Mouse (Mus musculus): ENCODE measurements around the gene Pde4a. TPM values are rescaled to one million over a fixed set of nuclear protein-coding genes. Genes with fewer than 3 reads are reported as not detected.

The Pde4a gene
- polyA plus RNA-seq, 1 experiment from 2014 or later: 4.7 TPM

DNA sequence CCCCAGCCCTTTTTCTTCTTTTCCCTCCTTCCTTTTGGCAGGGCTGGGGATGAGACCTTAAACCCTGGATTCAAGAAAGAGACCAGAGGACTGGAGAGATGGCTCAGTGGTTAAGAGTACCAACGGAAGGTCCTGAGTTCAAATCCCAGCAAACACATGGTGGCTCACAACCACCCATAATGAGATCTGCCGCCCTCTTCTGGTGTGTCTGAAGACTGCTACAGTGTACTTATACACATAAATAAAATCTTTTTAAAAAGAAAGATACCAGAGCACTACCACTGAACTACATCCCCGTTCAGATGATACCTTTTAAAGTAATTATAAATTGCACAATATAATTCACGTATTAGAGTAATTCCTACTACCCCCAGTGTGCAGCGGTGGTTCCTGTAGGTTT, 67.4 kb downstream of the Pde4a start:
- no peak overlapping the region for H3K4me3 ChIP-seq (replicated peaks; ENCODE audit: low read length)
- H3K9me3 ChIP-seq (replicated peaks; ENCODE audit: control insufficient read depth, low read length): no peaks in the 10 kb centered on the region
- 89% methylated on average over 5 of the region's 5 CpGs for WGBS
- ATAC-seq (ENCODE audit: insufficient read depth, low FRiP score): no peak
- peaks cover 11% of the 10 kb centered on the region for H3K4me1 ChIP-seq (ENCODE audit: control insufficient read depth, insufficient read depth, low read length)
- H3K27ac ChIP-seq (ENCODE audit: low read length): no peak overlapping the region
- no peak overlapping the region for H3K4me2 ChIP-seq (ENCODE audit: low read depth, low read length)
- peaks cover 21% of the 10 kb centered on the region for H3K36me3 ChIP-seq (ENCODE audit: control insufficient read depth, insufficient read depth, low read length)
- no peak overlapping the region for H3K9ac ChIP-seq (ENCODE audit: low read length)
- no peaks in the 10 kb centered on the region for H3K27me3 ChIP-seq (ENCODE audit: control insufficient read depth, insufficient read depth, low read length)

DNA sequence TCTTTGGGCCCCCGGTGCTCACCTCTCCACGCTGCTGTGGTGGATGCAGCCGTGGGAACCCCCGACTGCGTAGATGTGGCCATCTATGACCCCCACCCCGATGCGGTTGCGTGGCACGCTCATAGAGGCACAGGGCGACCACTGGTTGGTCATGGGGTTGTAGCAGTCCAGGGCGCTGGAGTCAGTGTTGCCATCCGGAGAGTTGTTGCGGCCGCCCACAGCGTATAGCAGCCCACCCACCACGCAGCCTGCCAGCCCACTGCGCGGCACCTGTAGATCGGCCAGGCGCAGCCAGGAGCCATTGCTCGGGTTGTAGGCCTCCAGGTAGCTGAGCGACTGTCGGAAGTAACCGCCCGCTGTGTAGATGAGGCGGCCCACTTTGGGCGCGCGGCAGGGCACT, 67.9 kb downstream of the Pde4a start:
- H3K9ac ChIP-seq (ENCODE audit: low read length): no peak overlapping the region
- H3K27me3 ChIP-seq (ENCODE audit: control insufficient read depth, insufficient read depth, low read length): no peaks in the 10 kb centered on the region
- peaks cover 12% of the 10 kb centered on the region for H3K4me1 ChIP-seq (ENCODE audit: control insufficient read depth, insufficient read depth, low read length)
- H3K4me2 ChIP-seq (ENCODE audit: low read depth, low read length): no peak overlapping the region
- ATAC-seq (ENCODE audit: insufficient read depth, low FRiP score): no peak
- H3K4me3 ChIP-seq (replicated peaks; ENCODE audit: low read length): no peak overlapping the region
- 91% methylated on average over 29 of the region's 29 CpGs for WGBS
- H3K27ac ChIP-seq (ENCODE audit: low read length): no peak overlapping the region
- H3K9me3 ChIP-seq (replicated peaks; ENCODE audit: control insufficient read depth, low read length): no peaks in the 10 kb centered on the region
- peaks cover 21% of the 10 kb centered on the region for H3K36me3 ChIP-seq (ENCODE audit: control insufficient read depth, insufficient read depth, low read length)

- 85% methylated on average over 28 of the region's 28 CpGs for WGBS
- Histone ChIP-seq H3K27me3 (ENCODE audit: control insufficient read depth, insufficient read depth, low read length) (no peaks in the 10 kb centered on the region), H3K4me3 (replicated peaks; ENCODE audit: low read length) (no peak overlapping the region), H3K9me3 (replicated peaks; ENCODE audit: control insufficient read depth, low read length) (no peaks in the 10 kb centered on the region), H3K4me2 (ENCODE audit: low read depth, low read length) (no peak overlapping the region), H3K27ac (ENCODE audit: low read length) (no peak overlapping the region), H3K9ac (ENCODE audit: low read length) (no peak overlapping the region), H3K36me3 (ENCODE audit: control insufficient read depth, insufficient read depth, low read length) (peaks cover 21% of the 10 kb centered on the region), H3K4me1 (ENCODE audit: control insufficient read depth, insufficient read depth, low read length) (peaks cover 12% of the 10 kb centered on the region)
- no peak for ATAC-seq (ENCODE audit: insufficient read depth, low FRiP score)
Measured at GRCm38 (mm10) chr9:21233805-21234204, 68.3 kb downstream of the Pde4a start.

GRCm38 (mm10) chr9:21235341-21235740, 69.8 kb downstream of the Pde4a start:
- peaks cover 16% of the 10 kb centered on the region for H3K36me3 ChIP-seq (ENCODE audit: control insufficient read depth, insufficient read depth, low read length)
- ATAC-seq (ENCODE audit: insufficient read depth, low FRiP score): no peak
- peaks cover 16% of the 10 kb centered on the region for H3K4me1 ChIP-seq (ENCODE audit: control insufficient read depth, insufficient read depth, low read length)
- H3K27me3 ChIP-seq (ENCODE audit: control insufficient read depth, insufficient read depth, low read length): no peaks in the 10 kb centered on the region
- H3K27ac ChIP-seq (ENCODE audit: low read length): no peak overlapping the region
- H3K4me2 ChIP-seq (ENCODE audit: low read depth, low read length): no peak overlapping the region
- no peak overlapping the region for H3K4me3 ChIP-seq (replicated peaks; ENCODE audit: low read length)
- H3K9ac ChIP-seq (ENCODE audit: low read length): 0 out of 2 replicates have a peak overlapping the region, but pooled peaks have one; percentile 10
- no peaks in the 10 kb centered on the region for H3K9me3 ChIP-seq (replicated peaks; ENCODE audit: control insufficient read depth, low read length)
- 86% methylated on average over 4 of the region's 4 CpGs for WGBS

DNA sequence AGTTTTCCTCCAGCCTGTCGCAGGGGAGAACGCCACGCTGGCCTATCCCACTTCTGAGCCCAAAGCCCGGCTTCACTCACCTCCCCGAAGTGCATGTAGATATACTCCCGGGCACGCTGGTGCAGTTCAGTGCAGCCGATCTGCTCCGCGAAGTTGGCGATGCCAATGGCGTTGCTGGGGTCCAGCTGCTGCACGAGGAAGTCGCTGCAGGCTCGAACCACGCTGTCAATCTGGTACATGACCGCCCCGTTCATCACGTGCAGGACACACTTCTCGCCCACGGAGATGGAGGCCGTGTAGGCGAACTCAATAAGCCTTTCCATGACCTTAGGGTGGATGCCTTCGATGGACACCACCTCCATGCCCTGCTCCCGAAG, 71.5 kb downstream of the Pde4a start:
- Histone ChIP-seq H3K27ac (ENCODE audit: low read length) (no peak overlapping the region), H3K9ac (ENCODE audit: low read length) (peak overlapping the region; percentile 98)

GRCm38 (mm10) chr9:21237368-21238003, 72.0 kb downstream of the Pde4a start:
- peak overlapping the region; percentile 98 for H3K9ac ChIP-seq (ENCODE audit: low read length)
- H3K4me3 ChIP-seq (replicated peaks; ENCODE audit: low read length): peak overlapping the region; percentile 91
- H3K27ac ChIP-seq (ENCODE audit: low read length): peak overlapping the region; percentile 93
- no peak for ATAC-seq (ENCODE audit: insufficient read depth, low FRiP score)
- H3K9me3 ChIP-seq (replicated peaks; ENCODE audit: control insufficient read depth, low read length): 0 out of 2 replicates have a peak, but pooled peaks cover under 1% of the 10 kb centered on the region
- H3K36me3 ChIP-seq (ENCODE audit: control insufficient read depth, insufficient read depth, low read length): peaks cover 10% of the 10 kb centered on the region; the same call in 1 of the 2 replicates
- WGBS: 17% methylated on average over 19 of the region's 19 CpGs
- H3K4me1 ChIP-seq (ENCODE audit: control insufficient read depth, insufficient read depth, low read length): peaks cover 16% of the 10 kb centered on the region
- peak overlapping the region; percentile 85 for H3K4me2 ChIP-seq (ENCODE audit: low read depth, low read length)
- no peaks in the 10 kb centered on the region for H3K27me3 ChIP-seq (ENCODE audit: control insufficient read depth, insufficient read depth, low read length)

More for the DNA sequence above, 71.5 kb downstream of the Pde4a start:
- H3K27me3 ChIP-seq (ENCODE audit: control insufficient read depth, insufficient read depth, low read length): no peaks in the 10 kb centered on the region
- H3K4me3 ChIP-seq (replicated peaks; ENCODE audit: low read length): peak overlapping the region; percentile 91
- peaks cover 10% of the 10 kb centered on the region; the same call in 1 of the 2 replicates for H3K36me3 ChIP-seq (ENCODE audit: control insufficient read depth, insufficient read depth, low read length)
- peaks cover 16% of the 10 kb centered on the region for H3K4me1 ChIP-seq (ENCODE audit: control insufficient read depth, insufficient read depth, low read length)
- 86% methylated on average over 25 of the region's 25 CpGs for WGBS
- no peaks in the 10 kb centered on the region for H3K9me3 ChIP-seq (replicated peaks; ENCODE audit: control insufficient read depth, low read length)
- peak overlapping the region; percentile 85 for H3K4me2 ChIP-seq (ENCODE audit: low read depth, low read length)
- no peak for ATAC-seq (ENCODE audit: insufficient read depth, low FRiP score)

GRCm38 (mm10) chr9:21238004-21238732, 72.7 kb downstream of the Pde4a start:
- H3K4me3 ChIP-seq (replicated peaks; ENCODE audit: low read length): peak overlapping the region; percentile 91
- peak overlapping the region; percentile 85 for H3K4me2 ChIP-seq (ENCODE audit: low read depth, low read length)
- peak overlapping the region; percentile 98 for H3K9ac ChIP-seq (ENCODE audit: low read length)
- H3K36me3 ChIP-seq (ENCODE audit: control insufficient read depth, insufficient read depth, low read length): peaks cover 9% of the 10 kb centered on the region; the same call in 1 of the 2 replicates
- ATAC-seq (ENCODE audit: insufficient read depth, low FRiP score): peak; percentile 0
- H3K4me1 ChIP-seq (ENCODE audit: control insufficient read depth, insufficient read depth, low read length): peaks cover 16% of the 10 kb centered on the region
- H3K27me3 ChIP-seq (ENCODE audit: control insufficient read depth, insufficient read depth, low read length): peaks cover 6% of the 10 kb centered on the region
- H3K27ac ChIP-seq (ENCODE audit: low read length): peak overlapping the region; percentile 93
- WGBS: under 1% methylated on average over 31 of the region's 31 CpGs
- 0 out of 2 replicates have a peak, but pooled peaks cover 5% of the 10 kb centered on the region for H3K9me3 ChIP-seq (replicated peaks; ENCODE audit: control insufficient read depth, low read length)

- Histone ChIP-seq H3K27ac (ENCODE audit: low read length) (peak within 1 kb of the TSS; percentile 93), H3K36me3 (ENCODE audit: control insufficient read depth, insufficient read depth, low read length) (0 out of 2 replicates have a peak, but pooled peaks cover 3% of the 10 kb centered on the region), H3K9me3 (replicated peaks; ENCODE audit: control insufficient read depth, low read length) (0 out of 2 replicates have a peak, but pooled peaks cover 5% of the 10 kb centered on the region), H3K4me2 (ENCODE audit: low read depth, low read length) (peak within 1 kb of the TSS; percentile 85), H3K27me3 (ENCODE audit: control insufficient read depth, insufficient read depth, low read length) (peaks cover 13% of the 10 kb centered on the region), H3K4me1 (ENCODE audit: control insufficient read depth, insufficient read depth, low read length) (peaks cover 17% of the 10 kb centered on the region), H3K9ac (ENCODE audit: low read length) (peak within 1 kb of the TSS; percentile 98), H3K4me3 (replicated peaks; ENCODE audit: low read length) (peak within 1 kb of the TSS; percentile 91)
- WGBS: under 1% methylated on average over 80 of the region's 90 CpGs
- peak; percentile 91 for ATAC-seq (ENCODE audit: insufficient read depth, low FRiP score)
Measured at GRCm38 (mm10) chr9:21238733-21239464, 73.4 kb downstream of the Pde4a start, which contains the start of gene Keap1. Keap1 (minus strand) TSS chr9:21239361.

All from stomach, embryonic 16.5 days (tissue).